Mouse (Mus musculus): Measurements from ENCODE around the gene Usp19.

DNA sequence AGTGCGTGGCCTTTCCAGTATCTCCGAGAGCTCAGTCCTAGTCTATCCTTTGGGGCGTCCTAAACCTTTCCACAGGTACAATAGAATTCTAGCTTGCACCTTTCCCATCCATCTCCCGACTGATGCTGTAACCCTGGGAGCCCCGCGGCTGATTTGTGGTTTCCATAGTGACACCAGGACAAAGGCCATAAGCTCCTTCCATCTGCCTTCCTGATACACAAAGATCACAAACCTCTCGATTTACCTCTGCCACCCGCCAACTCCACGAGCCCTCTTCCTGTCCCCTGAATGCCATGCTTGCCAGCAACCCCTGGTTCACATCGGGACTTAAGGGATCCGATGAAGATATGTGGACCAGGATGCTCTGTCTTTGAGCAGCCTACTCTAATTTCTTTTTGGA lies 11.2 kb upstream of the Usp19 start:
- no peak for TF ChIP-seq CTCF (conservative IDR thresholded peaks at IDR 0.05; ENCODE audit: insufficient read depth, insufficient read length, low read depth, low read length)
- no peak for TF ChIP-seq POLR2A (IDR thresholded peaks at IDR 0.05; ENCODE audit: low read depth, low read length)
